Mouse (Mus musculus): ENCODE measurements around the gene Gm47955.
"Not testable (repeated sequence)": the region's sequence is repeated elsewhere in the genome, so short reads cannot be mapped to it uniquely, and the experiment has no call there.

The Gm47955 gene

GRCm38 (mm10) chr1:82959870-82960385 lies at the start of gene Gm47955:
Gene Gm47955 (plus strand): TSS chr1:82960286.
- DNase-seq (ENCODE audit: low spot score) = no peak

- no peak for DNase-seq (ENCODE audit: low spot score)
These were observed 47.1 kb upstream of the Gm47955 start, which contains the start of gene A030005L19Rik for GRCm38 (mm10) chr1:82913025-82913424. Gene A030005L19Rik (plus strand): TSS chr1:82913325.

- peak; percentile 8 for DNase-seq (ENCODE audit: low spot score)
These were observed 46.7 kb upstream of the Gm47955 start for GRCm38 (mm10) chr1:82913434-82913833.

DNA sequence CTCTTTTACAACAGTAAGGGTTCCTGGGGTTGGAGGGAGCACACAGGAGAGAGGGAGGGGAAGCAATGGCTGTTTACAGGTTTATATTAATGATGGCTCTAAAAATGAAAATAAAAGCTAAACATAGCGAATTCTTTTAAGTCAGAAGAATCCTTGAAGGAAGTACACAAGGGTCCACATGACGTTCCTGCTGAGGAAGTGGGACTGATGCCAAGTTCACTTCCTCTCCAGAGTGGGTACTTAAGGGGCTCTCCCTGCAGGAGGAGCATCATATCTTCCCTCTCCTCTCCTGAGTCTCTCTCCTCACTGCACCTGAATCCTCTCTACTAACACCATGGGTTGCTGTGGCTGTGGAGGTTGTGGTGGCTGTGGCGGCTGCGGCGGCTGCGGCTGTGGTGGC lies 35.4 kb upstream of the Gm47955 start, which contains the start of gene A030014E15Rik:
Gene A030014E15Rik (plus strand): TSS at position 268 of the 400 bp plus-strand sequence.
- DNase-seq (ENCODE audit: low spot score) = no peak

DNA sequence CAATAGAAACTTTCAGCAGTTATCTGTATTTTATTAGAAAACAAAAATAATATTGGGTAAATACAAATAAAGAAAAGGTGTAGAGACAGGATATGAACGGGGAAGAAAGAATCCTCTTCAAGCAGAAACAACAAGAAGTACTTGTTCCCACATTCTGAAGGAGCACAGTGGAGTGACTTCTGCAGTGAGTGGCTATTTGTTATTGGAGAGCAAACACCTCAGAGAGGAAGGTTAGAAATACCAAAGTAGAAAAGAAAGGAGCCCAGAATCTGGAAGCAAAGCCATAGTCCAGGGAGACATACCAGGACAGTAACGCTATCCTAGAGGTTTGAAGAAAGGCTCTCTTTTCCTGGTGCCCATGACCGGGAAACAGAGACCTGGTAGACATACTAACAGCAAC lies 29.5 kb upstream of the Gm47955 start:
- not testable (repeated sequence) for DNase-seq (ENCODE audit: low spot score)

- not testable (repeated sequence) for DNase-seq (ENCODE audit: low spot score)
These were observed 28.8 kb upstream of the Gm47955 start, which contains the start of gene Gm6217 for GRCm38 (mm10) chr1:82931326-82931725. Gene Gm6217 (minus strand): TSS chr1:82931399.

DNA sequence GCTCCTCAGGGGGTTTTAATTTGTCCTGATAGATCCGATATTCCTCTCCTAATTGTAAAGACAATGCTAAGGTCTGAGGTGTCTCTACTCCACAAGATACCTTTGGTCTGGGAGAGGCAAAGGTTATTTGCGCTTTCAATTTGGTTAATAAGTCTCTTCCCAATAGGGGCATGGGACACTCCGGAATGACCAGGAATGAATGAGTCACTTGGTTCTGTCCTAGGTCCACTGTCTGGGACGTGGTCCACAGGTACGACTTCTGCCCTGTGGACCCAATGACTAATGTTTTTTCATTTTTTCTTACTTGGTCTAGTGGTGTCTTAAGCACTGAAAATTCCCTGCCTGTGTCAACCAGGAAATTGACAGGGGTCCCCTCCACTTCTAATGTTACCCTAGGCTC lies 21.4 kb upstream of the Gm47955 start:
- DNase-seq (ENCODE audit: low spot score) = no peak

DNA sequence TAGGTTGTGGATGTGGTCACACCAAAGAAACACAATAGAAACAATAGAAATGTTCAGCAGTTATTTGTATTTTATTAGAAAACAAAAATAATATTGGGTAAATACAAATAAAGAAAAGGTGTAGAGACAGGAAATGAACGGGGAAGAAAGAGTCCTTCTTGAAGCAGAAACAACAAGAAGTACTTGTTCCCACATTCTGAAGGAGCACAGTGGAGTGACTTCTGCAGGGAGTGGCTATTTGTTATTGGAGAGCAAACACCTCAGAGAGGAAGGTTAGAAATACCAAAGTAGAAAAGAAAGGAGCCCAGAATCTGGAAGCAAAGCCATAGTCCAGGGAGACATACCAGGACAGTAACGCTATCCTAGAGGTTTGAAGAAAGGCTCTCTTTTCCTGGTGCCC lies 17.6 kb upstream of the Gm47955 start:
- not testable (repeated sequence) for DNase-seq (ENCODE audit: low spot score)

DNA sequence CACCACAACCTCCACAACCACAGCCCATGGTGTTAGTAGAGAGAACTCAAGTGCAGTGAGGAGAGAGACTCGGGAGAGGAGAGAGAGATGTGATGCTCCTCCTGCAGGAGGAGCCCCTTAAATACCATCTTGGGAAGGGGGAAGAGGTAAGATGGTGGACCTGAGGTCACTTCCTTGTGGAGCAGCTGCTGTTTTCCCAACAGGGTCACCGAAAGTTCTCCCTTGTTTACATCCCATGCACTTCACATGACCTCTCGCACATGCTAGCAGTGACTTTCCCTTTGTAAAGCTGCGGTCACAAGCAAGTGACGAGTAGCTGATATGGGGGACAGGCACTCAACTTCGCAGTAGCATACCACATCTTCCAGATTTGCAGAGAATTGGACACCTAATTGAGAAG lies 16.8 kb upstream of the Gm47955 start, which contains the start of gene A030003K21Rik:
Gene A030003K21Rik (minus strand): TSS at position 94 of the 400 bp plus-strand sequence.
- not testable (repeated sequence) for DNase-seq (ENCODE audit: low spot score)

- peak; percentile 36 for DNase-seq (ENCODE audit: low spot score)
These were observed 14.1 kb upstream of the Gm47955 start for GRCm38 (mm10) chr1:82946029-82946428.

- no peak for DNase-seq (ENCODE audit: low spot score)
These were observed 11.5 kb upstream of the Gm47955 start for GRCm38 (mm10) chr1:82948601-82949000.

DNA sequence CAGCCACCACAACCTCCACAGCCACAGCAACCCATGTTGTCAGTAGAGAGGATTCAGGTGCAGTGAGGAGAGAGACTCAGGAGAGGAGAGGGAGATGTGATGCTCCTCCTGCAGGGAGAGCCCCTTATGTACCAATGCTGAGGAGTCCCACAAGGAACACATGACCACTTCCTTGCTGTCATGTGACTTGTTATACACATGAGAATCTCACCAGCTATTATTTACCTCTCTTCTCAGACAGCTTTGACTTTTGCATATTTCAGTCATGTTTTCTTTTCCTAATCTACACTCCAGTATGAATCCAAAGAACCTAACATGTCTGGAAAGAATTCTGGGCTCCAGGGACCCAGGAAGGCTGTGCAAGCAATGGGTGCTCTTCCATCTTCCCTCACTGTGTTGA lies 4.2 kb upstream of the Gm47955 start, which contains the start of gene Gm7544:
Gene Gm7544 (minus strand): TSS at position 101 of the 400 bp plus-strand sequence.
- DNase-seq (ENCODE audit: low spot score) = not testable (repeated sequence)

GRCm38 (mm10) chr1:82966413-82966812 lies 6.3 kb downstream of the Gm47955 start:
- no peak for DNase-seq (ENCODE audit: low spot score)

DNA sequence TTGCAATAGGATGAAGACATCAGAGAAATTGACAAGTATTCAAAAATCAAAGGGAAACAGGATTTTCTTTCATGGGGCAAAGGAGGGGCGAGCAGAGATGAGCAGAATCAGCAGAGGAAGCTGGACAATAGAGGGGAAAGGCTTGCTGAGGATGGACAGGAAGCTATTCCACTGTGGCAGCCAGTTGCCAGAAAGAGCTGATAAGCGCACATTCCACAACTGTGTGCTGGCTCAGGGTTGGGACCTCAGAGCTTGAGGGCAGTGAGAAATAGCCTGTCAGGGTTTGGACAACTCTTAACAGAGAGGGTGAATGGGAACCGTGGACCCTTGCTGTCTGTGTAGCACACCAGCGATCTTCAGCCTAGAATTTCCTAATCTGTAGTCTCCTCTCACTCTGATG lies 12.0 kb downstream of the Gm47955 start:
- DNase-seq (ENCODE audit: low spot score) = no peak

GRCm38 (mm10) chr1:82973244-82973643 lies 13.2 kb downstream of the Gm47955 start:
- no peak for DNase-seq (ENCODE audit: low spot score)

DNA sequence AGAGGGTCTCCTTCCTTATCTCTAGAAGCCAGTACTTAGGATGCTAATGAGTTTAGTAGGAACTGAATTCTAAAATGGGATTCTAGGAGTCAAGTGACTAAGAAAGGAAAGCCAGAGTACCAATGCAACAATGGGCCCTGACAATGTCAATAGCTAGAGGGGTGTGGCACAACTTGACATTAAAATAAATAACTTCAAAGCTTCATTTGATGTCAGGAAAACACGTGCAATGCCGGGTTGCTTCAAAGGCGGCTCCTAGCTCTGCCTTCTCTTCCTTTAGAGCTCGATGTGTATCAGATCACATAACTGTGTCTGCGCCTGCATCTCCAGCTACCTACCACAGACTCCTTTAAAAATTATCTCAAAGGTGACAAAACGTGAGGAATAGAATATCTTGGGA lies 13.8 kb downstream of the Gm47955 start:
- peak; percentile 72 for DNase-seq (ENCODE audit: low spot score)

DNA sequence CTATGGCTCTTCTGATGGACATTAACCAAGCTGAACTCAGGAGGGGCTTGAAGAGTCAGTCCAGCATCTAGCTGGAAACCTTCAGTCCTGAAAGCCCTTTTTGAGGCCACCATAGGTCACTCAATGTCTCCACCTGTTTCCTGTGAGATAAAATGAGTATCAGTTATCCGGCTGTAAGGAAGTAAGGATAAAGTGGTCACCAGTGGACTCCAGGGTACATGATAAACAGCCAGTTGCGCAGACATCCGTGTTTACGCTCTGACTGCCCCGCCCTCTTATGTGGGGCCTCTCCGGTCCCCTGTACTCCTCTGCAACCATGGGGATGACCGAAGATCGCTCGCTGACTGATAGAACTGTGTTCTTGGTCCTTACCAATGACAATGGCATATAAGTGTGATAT lies 14.3 kb downstream of the Gm47955 start:
- no peak for DNase-seq (ENCODE audit: low spot score)

DNA sequence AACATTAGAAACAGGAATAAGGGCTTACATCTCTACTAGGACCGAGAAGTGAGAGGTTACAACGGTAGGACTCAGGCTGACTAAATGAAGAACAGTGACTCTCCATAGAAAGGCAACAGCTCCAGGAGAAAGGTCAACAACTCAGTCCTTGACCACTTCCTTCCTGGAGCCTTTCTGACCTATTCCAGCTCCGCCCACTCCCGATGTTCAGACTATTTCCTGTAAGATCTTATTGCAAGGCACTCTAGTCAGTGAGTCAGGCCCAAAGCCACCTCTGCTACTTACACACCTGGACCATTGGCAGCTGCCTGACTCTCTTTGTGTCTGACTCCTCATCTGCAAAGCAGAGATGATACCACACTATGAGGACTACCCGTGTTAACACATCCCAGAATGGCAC lies 15.7 kb downstream of the Gm47955 start:
- DNase-seq (ENCODE audit: low spot score) = peak; percentile 39

- no peak for DNase-seq (ENCODE audit: low spot score)
These were observed 17.8 kb downstream of the Gm47955 start for GRCm38 (mm10) chr1:82977840-82978239.

- no peak for DNase-seq (ENCODE audit: low spot score)
These were observed 26.7 kb downstream of the Gm47955 start for GRCm38 (mm10) chr1:82986738-82987137.

DNA sequence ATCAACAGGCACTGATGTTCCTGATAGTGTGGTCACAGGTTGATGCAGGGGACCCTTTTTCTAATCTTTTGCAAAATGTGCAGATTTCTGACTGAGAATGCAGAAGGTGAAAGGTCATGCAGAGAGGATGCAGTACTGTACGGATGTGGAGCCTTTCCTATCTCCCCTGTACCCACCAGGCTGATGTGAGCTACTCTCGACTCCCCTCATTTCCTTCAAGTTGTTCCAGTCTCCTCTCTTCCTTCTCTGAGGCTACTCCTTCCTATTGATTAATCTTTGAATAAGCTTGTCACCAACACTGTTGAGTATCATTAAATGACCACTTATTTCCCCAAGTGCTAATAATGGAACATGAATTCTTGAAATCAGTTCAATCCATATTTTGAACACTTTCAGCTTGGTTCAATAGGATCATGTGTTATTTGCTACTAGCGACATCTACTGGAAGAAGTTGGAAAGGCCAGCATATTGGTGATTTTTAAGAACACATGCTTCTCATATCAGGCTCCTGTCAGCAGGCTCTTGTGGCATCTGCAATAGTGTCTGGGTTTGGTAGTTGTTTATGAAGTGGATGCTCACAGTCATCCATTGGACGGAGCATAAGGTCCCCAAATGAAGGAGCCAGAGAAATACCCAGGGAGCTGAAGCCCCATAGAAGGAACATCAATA lies 27.6 kb downstream of the Gm47955 start:
- peak; percentile 59 for DNase-seq (ENCODE audit: low spot score)

DNA sequence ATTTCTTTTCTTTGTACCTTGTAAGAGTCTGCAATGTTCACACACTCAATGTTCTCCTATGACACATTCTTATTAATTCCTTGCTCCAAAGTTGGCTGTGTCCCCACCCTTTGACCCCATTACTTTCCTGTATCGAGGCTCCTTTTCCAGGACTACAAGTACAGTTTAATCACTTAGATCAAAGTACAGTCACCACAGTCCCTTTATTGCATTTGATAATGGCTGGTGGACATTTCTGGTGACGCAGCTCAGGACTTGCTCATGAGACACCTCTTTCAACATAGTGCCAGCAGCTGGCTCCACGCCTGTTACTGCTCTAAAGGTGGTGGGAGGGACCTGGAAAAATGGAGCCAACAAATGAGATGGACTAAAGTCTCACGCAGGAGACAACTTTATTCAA lies 31.0 kb downstream of the Gm47955 start:
- no peak for DNase-seq (ENCODE audit: low spot score)

DNA sequence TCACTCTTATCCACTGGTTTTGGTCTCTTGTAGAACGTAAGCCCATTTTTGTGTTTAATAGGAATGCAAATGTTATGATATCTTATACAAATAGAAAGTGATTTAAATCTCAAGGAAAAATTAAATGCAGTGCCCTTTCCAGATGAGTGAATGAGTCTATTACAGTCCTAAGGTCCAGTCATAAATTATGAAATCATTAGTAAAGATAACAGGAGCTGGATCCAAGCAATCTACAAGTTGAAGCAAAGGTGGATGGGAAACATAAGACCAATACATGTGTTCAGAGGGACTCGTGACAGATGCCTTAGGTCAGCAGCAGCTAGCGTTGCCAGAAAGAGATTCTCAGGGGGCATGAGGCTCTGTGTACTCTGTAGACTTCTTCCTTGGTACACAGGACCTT lies 31.5 kb downstream of the Gm47955 start:
- no peak for DNase-seq (ENCODE audit: low spot score)

GRCm38 (mm10) chr1:82992093-82992492 lies 32.0 kb downstream of the Gm47955 start:
- no peak for DNase-seq (ENCODE audit: low spot score)

All from T-cell, adult 2 months (primary cell).